Mouse (Mus musculus) ES-E14 (cell line): ENCODE results near the gene Cnpy3. TPM values are rescaled to one million over a fixed set of nuclear protein-coding genes. Genes with fewer than 3 reads are reported as not detected.
A peak's percentile ranks its signal among the peaks of the same experiment; 100 is the strongest.

ENCODE experiments used
- DNase-seq: peaks from one replicate; pipeline ENCODE4 v3.0.0-alpha.2; 2013; ENCODE audit warnings: low read depth, low spot score
- H3K27ac ChIP-seq: 2 replicates; pipeline ENCODE4 v1.5.1; 2012; ENCODE audit warnings: low read depth, mild to moderate bottlenecking, low read length, moderate library complexity, mixed read lengths; ENCODE audit not compliant: poor library complexity, insufficient read depth, severe bottlenecking
- H3K36me3 ChIP-seq: 2 replicates; pipeline ENCODE4 v1.6.1; 2012; ENCODE audit warnings: mild to moderate bottlenecking, low read length, moderate library complexity, mixed read lengths; ENCODE audit not compliant: control insufficient read depth, poor library complexity, insufficient read depth, severe bottlenecking
- H3K4me1 ChIP-seq, 2 experiments: fragments of 150-350 bp in 1 of 2; sonication (generic) in 1 of 2; 2 replicates each; pipeline ENCODE4 v1.6.1; 2012; ENCODE audit warnings: low read length in 2 of 2, mild to moderate bottlenecking in 1 of 2, mixed read lengths in 1 of 2; ENCODE audit not compliant: control insufficient read depth in 2 of 2, insufficient read depth in 2 of 2, poor library complexity in 1 of 2
- H3K4me3 ChIP-seq, 2 experiments: fragments of 150-350 bp in 1 of 2; sonication (generic) in 1 of 2; 2 replicates each; pipeline ENCODE4 v1.5.1; 2012; ENCODE audit warnings: low read length in 2 of 2, low read depth in 1 of 2, mild to moderate bottlenecking in 1 of 2, mixed read lengths in 1 of 2; ENCODE audit not compliant: insufficient read depth in 1 of 2, poor library complexity in 1 of 2, severe bottlenecking in 1 of 2
- H3K9ac ChIP-seq: 2 replicates; pipeline ENCODE4 v1.6.1; 2012; ENCODE audit warnings: low read depth, mild to moderate bottlenecking, low read length, mixed read lengths; ENCODE audit not compliant: poor library complexity, insufficient read depth, severe bottlenecking
- H3K9me3 ChIP-seq: fragments of 150-350 bp; sonication (generic); 2 replicates; pipeline ENCODE4 v1.6.1; 2012; ENCODE audit warnings: low read depth, mild to moderate bottlenecking, low read length; ENCODE audit not compliant: control insufficient read depth, insufficient read depth
- CHD2 ChIP-seq: IDR thresholded peaks from 2 replicates; pipeline ENCODE4 v1.6.1; 2014; ENCODE audit warnings: mild to moderate bottlenecking, low read depth, low read length, inconsistent platforms
- HCFC1 ChIP-seq: IDR thresholded peaks from 2 replicates; pipeline ENCODE4 v1.6.1; 2012; ENCODE audit warnings: low read length, inconsistent platforms, borderline replicate concordance; ENCODE audit not compliant: insufficient read depth
- MAFK ChIP-seq: IDR thresholded peaks from 2 replicates; pipeline ENCODE4 v1.6.1; 2014; ENCODE audit warnings: mild to moderate bottlenecking, low read depth, low read length, inconsistent platforms; ENCODE audit not compliant: insufficient read depth
- ZC3H11A ChIP-seq: IDR thresholded peaks from 2 replicates; pipeline ENCODE4 v1.6.1; 2012; ENCODE audit warnings: low read depth, mild to moderate bottlenecking, inconsistent platforms, low read length, borderline replicate concordance
- ZNF384 ChIP-seq: IDR thresholded peaks from 2 replicates; pipeline ENCODE4 v1.6.1; 2012; ENCODE audit warnings: low read depth, low read length, inconsistent platforms
- in situ Hi-C, 2 experiments: fragments of 600-800 bp; cut with MboI; formaldehyde crosslinking; loops; one replicate each; pipeline ENCODE4 v1.15.1; 2025; ENCODE audit warnings: low sequenced_read_pairs in 2 of 2, inconsistent platforms in 1 of 2; ENCODE audit not compliant: unreplicated experiment in 2 of 2
- total RNA-seq: library from RNA; depleted of rRNA; stranded (reverse); fragments of 300-350 nt; gene quantifications from 2 replicates; pipeline ENCODE4 v1.2.3, GENCODE M21; 2012

The Cnpy3 gene
- total RNA-seq, 1 experiment: 69.7 TPM

GRCm38 (mm10) chr17:46713849-46714248, 38.2 kb downstream of the Cnpy3 start:
- Histone ChIP-seq H3K4me3 (no peak overlapping the region), H3K9me3 (no peaks in the 10 kb centered on the region), H3K27ac (no peak overlapping the region), H3K36me3 (peaks cover 8% of the 10 kb centered on the region; the same call in 1 of the 2 replicates), H3K4me1 (peaks cover 0 to 2% of the 10 kb centered on the region in 2 experiments; a peak in 2 of 4 replicates), H3K9ac (no peak overlapping the region)
- no peak for DNase-seq
- in situ Hi-C loops: no loop called here
- TF ChIP-seq HCFC1 (no peak), ZNF384 (no peak), CHD2 (no peak), MAFK (no peak), ZC3H11A (no peak)

GRCm38 (mm10) chr17:46712442-46712841, 39.6 kb downstream of the Cnpy3 start:
- Histone ChIP-seq H3K4me3 (peak overlapping the region; percentile 91 to 98), H3K9me3 (no peaks in the 10 kb centered on the region), H3K4me1 (peaks cover 0 to 2% of the 10 kb centered on the region in 2 experiments; a peak in 2 of 4 replicates), H3K9ac (no peak overlapping the region; the same call in 1 of the 2 replicates), H3K36me3 (peaks cover 8% of the 10 kb centered on the region; the same call in 1 of the 2 replicates), H3K27ac (no peak overlapping the region)
- TF ChIP-seq ZC3H11A (no peak), ZNF384 (no peak), HCFC1 (no peak), MAFK (no peak), CHD2 (no peak)
- DNase-seq: no peak
- in situ Hi-C loops: no loop called here

- in situ Hi-C loops: no loop called here
- Histone ChIP-seq H3K9me3 (no peaks in the 10 kb centered on the region), H3K4me3 (peak overlapping the region; percentile 91 to 98), H3K9ac (peak overlapping the region; percentile 89), H3K36me3 (peaks cover 8% of the 10 kb centered on the region; the same call in 1 of the 2 replicates), H3K4me1 (peaks cover 0 to 2% of the 10 kb centered on the region in 2 experiments; a peak in 2 of 4 replicates), H3K27ac (peak overlapping the region; percentile 20; the same call in 1 of the 2 replicates)
- no peak for DNase-seq
- TF ChIP-seq HCFC1 (no peak), CHD2 (no peak), ZNF384 (no peak), ZC3H11A (no peak), MAFK (no peak)
These were observed 40.3 kb downstream of the Cnpy3 start for GRCm38 (mm10) chr17:46711612-46712271.

- H3K9ac ChIP-seq: peak within 1 kb of the TSS; percentile 89
- H3K9me3 ChIP-seq: no peaks in the 10 kb centered on the region
- H3K36me3 ChIP-seq: peaks cover 8% of the 10 kb centered on the region; the same call in 1 of the 2 replicates
- peak within 1 kb of the TSS; percentile 91 to 98 for H3K4me3 ChIP-seq
- in situ Hi-C loops: no loop called here
- H3K27ac ChIP-seq: peak within 1 kb of the TSS; percentile 20; the same call in 1 of the 2 replicates
- peaks cover 0 to 2% of the 10 kb centered on the region in 2 experiments; a peak in 2 of 4 replicates for H3K4me1 ChIP-seq
- peak; percentile 72; the same call in 1 of the 2 replicates for TF ChIP-seq HCFC1
- TF ChIP-seq ZC3H11A: no peak
- peak; percentile 93 for DNase-seq
These were observed 40.9 kb downstream of the Cnpy3 start, which contains the start of gene Pex6 for GRCm38 (mm10) chr17:46710959-46711597. Pex6 (plus strand) TSS chr17:46711463.
